Mouse (Mus musculus) kidney, embryonic 14.5 days (tissue): ENCODE measurements around the gene Xxylt1. TPM values are rescaled to one million over a fixed set of nuclear protein-coding genes. Genes with fewer than 3 reads are reported as not detected.

Source experiments
- ATAC-seq: fragments of 200-750 bp; cut with Nextera tagmentation; 2 replicates; pipeline ENCODE4 v1.8.0; 2017; ENCODE audit warnings: moderate number of reproducible peaks, mild to moderate bottlenecking, moderate TSS enrichment, moderate library complexity; ENCODE audit not compliant: low FRiP score, low TSS enrichment
- H3K27ac ChIP-seq: fragments of 300-500 bp; sonication (generic); 2 replicates; pipeline ENCODE4 v1.5.1; 2014; ENCODE audit warnings: low read depth, mild to moderate bottlenecking, low read length, moderate library complexity, mixed read lengths
- H3K27me3 ChIP-seq: fragments of 300-500 bp; sonication (generic); 2 replicates; pipeline ENCODE4 v1.6.1; 2014; ENCODE audit warnings: mild to moderate bottlenecking, low read length; ENCODE audit not compliant: control insufficient read depth, insufficient read depth
- H3K36me3 ChIP-seq: fragments of 300-500 bp; sonication (generic); 2 replicates; pipeline ENCODE4 v1.6.1; 2014; ENCODE audit warnings: low read length, mixed read lengths; ENCODE audit not compliant: control insufficient read depth, insufficient read depth
- H3K4me1 ChIP-seq: fragments of 300-500 bp; sonication (generic); 2 replicates; pipeline ENCODE4 v1.6.1; 2014; ENCODE audit warnings: low read length, mixed read lengths; ENCODE audit not compliant: control insufficient read depth, insufficient read depth
- H3K4me2 ChIP-seq: fragments of 300-500 bp; sonication (generic); replicated peaks from 2 replicates; pipeline ENCODE4 v1.6.1; 2014; ENCODE audit warnings: low read depth, mild to moderate bottlenecking, low read length
- H3K4me3 ChIP-seq: fragments of 300-500 bp; sonication (generic); 2 replicates; pipeline ENCODE4 v1.5.1; 2014; ENCODE audit warnings: mild to moderate bottlenecking, low read length
- H3K9ac ChIP-seq: fragments of 300-500 bp; sonication (generic); 2 replicates; pipeline ENCODE4 v1.6.1; 2014; ENCODE audit warnings: low read depth, mild to moderate bottlenecking, low read length, moderate library complexity
- H3K9me3 ChIP-seq: fragments of 300-500 bp; sonication (generic); 2 replicates; pipeline ENCODE4 v1.6.1; 2016; ENCODE audit warnings: low read length; ENCODE audit not compliant: control insufficient read depth
- WGBS: fragments of 180-500 bp; shearing (Covaris S2); extraction: QIAGEN DNeasy Blood & Tissue Kit; methylation state at CpG from one replicate; pipeline ENCODE4 v1.1.7; 2014; 5-methylcytosine and 5-hydroxymethylcytosine counted together
- polyA plus RNA-seq: library from polyadenylated mRNA; unstranded; fragments of >200 nt; fragmentation: Nextera tagmentation; extraction: Ambion mirVana; gene quantifications from 2 replicates; pipeline ENCODE4 v1.2.1, GENCODE M21; 2014

Gene Xxylt1
- polyA plus RNA-seq, 1 experiment from 2014 or later = 28.6 TPM

- ATAC-seq = no peak
- no peaks in the 10 kb centered on the region for H3K27me3 ChIP-seq
- peak overlapping the region; percentile 20; the same call in 1 of the 2 replicates for H3K27ac ChIP-seq
- H3K4me1 ChIP-seq = 0 out of 2 replicates have a peak, but pooled peaks cover 5% of the 10 kb centered on the region
- H3K9ac ChIP-seq = no peak overlapping the region
- WGBS = 65% methylated on average over 9 of the region's 9 CpGs
- H3K4me2 ChIP-seq = no peak overlapping the region
- H3K36me3 ChIP-seq = no peaks in the 10 kb centered on the region
- H3K4me3 ChIP-seq = no peak overlapping the region
- 0 out of 2 replicates have a peak, but pooled peaks cover 2% of the 10 kb centered on the region for H3K9me3 ChIP-seq
Measured at GRCm38 (mm10) chr16:31039803-31040459, 41.3 kb downstream of the Xxylt1 start.

GRCm38 (mm10) chr16:31037431-31037830 lies 43.8 kb downstream of the Xxylt1 start:
- Histone ChIP-seq H3K9ac (no peak overlapping the region), H3K27ac (no peak overlapping the region), H3K27me3 (no peaks in the 10 kb centered on the region), H3K4me1 (0 out of 2 replicates have a peak, but pooled peaks cover 5% of the 10 kb centered on the region), H3K4me3 (no peak overlapping the region), H3K9me3 (0 out of 2 replicates have a peak, but pooled peaks cover 2% of the 10 kb centered on the region), H3K4me2 (no peak overlapping the region), H3K36me3 (no peaks in the 10 kb centered on the region)
- ATAC-seq = no peak
- WGBS = 81% methylated on average over 1 of the region's 1 CpGs

DNA sequence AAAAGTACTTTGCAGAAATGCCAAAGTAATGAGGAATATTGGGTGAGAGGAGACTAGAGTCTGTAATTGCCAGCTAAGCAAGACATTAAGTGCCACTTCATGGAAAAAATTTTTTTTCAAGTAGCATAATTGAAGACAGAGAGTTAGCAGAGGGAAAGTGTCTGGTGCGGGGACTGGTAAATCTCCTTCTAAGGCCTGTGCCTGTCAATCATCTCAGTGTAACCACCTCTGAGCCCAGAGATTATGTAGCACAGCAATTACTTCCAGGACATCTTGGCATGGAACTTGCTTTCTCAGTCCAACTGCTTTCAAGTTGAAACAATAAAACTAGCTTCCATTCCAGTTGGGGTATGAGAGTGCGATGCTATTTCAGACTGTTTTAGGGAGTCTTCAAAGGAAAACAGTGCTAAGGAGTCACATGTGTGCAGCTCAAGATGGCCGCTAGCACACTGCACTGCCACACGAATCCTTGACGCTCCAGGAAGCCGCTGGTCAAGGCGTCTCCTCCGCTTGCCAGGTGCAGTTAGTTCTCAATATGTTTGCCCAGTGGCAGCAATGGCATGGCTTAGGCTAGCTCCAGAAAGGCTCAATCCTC lies 45.5 kb downstream of the Xxylt1 start:
- Histone ChIP-seq H3K36me3 (no peaks in the 10 kb centered on the region), H3K4me1 (0 out of 2 replicates have a peak, but pooled peaks cover 5% of the 10 kb centered on the region), H3K9ac (no peak overlapping the region), H3K4me3 (no peak overlapping the region), H3K4me2 (no peak overlapping the region), H3K27me3 (no peaks in the 10 kb centered on the region), H3K9me3 (no peaks in the 10 kb centered on the region), H3K27ac (no peak overlapping the region)
- no peak for ATAC-seq
- WGBS = 86% methylated on average over 8 of the region's 8 CpGs

DNA sequence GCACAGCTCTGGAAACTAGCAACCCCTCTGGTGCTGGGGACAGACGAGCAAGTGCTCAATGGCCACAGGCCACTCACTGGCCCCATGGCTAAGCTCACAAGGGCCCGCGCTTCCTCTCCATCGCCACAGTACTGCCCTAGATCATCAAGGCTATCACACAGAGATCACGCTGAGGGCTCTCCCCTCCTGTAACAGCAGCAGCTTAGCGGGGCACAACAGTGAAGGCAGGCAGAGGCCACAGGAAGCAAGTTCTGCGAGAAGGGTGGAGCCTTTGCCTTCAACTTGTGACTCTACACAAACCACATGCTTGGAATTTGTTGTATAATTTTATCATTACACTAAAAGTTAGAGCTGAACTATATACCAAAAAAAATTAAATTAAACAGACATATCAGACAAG lies 46.0 kb downstream of the Xxylt1 start:
- Histone ChIP-seq H3K9ac (no peak overlapping the region), H3K27me3 (no peaks in the 10 kb centered on the region), H3K27ac (no peak overlapping the region), H3K4me2 (no peak overlapping the region), H3K4me3 (no peak overlapping the region), H3K4me1 (0 out of 2 replicates have a peak, but pooled peaks cover 4% of the 10 kb centered on the region), H3K9me3 (no peaks in the 10 kb centered on the region), H3K36me3 (no peaks in the 10 kb centered on the region)
- WGBS = 63% methylated on average over 7 of the region's 7 CpGs
- ATAC-seq = no peak

- H3K4me3 ChIP-seq = no peak overlapping the region
- no peak overlapping the region for H3K4me2 ChIP-seq
- WGBS = 88% methylated on average over 3 of the region's 3 CpGs
- 0 out of 2 replicates have a peak, but pooled peaks cover 2% of the 10 kb centered on the region for H3K4me1 ChIP-seq
- H3K27me3 ChIP-seq = no peaks in the 10 kb centered on the region
- ATAC-seq = no peak
- no peaks in the 10 kb centered on the region for H3K36me3 ChIP-seq
- H3K9ac ChIP-seq = no peak overlapping the region
- no peak overlapping the region for H3K27ac ChIP-seq
- H3K9me3 ChIP-seq = no peaks in the 10 kb centered on the region
Measured at GRCm38 (mm10) chr16:31034051-31034450, 47.2 kb downstream of the Xxylt1 start.

DNA sequence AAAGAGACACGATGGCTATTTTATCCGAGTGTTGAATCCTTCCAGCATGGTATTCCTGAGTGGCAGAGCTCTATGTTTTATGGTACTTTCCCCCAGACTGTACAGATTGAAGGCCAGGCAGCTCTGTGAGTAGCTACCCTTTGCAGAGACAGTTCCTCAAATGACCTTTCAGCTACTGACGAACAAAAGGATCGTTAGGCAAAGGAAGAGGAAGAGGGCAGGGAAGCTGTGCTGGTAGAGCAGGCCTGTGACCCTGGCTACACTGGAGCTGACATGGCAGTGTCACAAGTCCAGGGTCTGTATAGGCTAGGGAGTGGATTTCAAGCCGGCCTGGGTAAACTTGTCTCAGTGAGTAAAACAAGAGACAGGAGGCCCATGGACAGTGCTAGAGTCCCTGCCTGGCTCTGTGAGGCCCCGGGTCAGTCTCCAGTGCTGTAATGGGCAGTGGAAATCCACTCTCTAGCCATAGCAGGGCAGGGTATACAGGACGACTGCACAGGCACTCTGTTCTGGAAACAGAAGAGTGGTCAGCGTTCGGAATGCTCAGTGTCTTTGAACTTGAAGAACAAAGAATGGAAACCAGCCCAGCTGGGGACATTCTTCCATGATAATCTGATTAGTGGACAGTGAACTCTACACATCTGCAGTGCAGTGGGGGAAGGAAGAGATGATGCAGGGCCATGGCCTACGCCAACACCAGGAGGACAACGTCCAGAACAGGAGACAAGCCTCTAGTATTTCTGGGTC lies 51.3 kb downstream of the Xxylt1 start:
- ATAC-seq = no peak
- H3K27ac ChIP-seq = no peak overlapping the region
- H3K4me1 ChIP-seq = 0 out of 2 replicates have a peak, but pooled peaks cover 2% of the 10 kb centered on the region
- no peaks in the 10 kb centered on the region for H3K27me3 ChIP-seq
- no peaks in the 10 kb centered on the region for H3K36me3 ChIP-seq
- no peak overlapping the region for H3K4me3 ChIP-seq
- H3K9ac ChIP-seq = no peak overlapping the region
- 71% methylated on average over 11 of the region's 11 CpGs for WGBS
- H3K4me2 ChIP-seq = no peak overlapping the region
- no peaks in the 10 kb centered on the region for H3K9me3 ChIP-seq

- Histone ChIP-seq H3K4me1 (0 out of 2 replicates have a peak, but pooled peaks cover 2% of the 10 kb centered on the region), H3K4me2 (no peak overlapping the region), H3K4me3 (no peak overlapping the region), H3K9ac (no peak overlapping the region), H3K27me3 (no peaks in the 10 kb centered on the region), H3K9me3 (no peaks in the 10 kb centered on the region), H3K27ac (peak overlapping the region; percentile 30; the same call in 1 of the 2 replicates), H3K36me3 (no peaks in the 10 kb centered on the region)
- no peak for ATAC-seq
Measured at GRCm38 (mm10) chr16:31027675-31028074, 53.6 kb downstream of the Xxylt1 start.

- Histone ChIP-seq H3K27me3 (no peaks in the 10 kb centered on the region), H3K4me2 (no peak overlapping the region), H3K27ac (no peak overlapping the region), H3K4me3 (no peak overlapping the region), H3K9ac (no peak overlapping the region), H3K36me3 (no peaks in the 10 kb centered on the region), H3K9me3 (no peaks in the 10 kb centered on the region), H3K4me1 (0 out of 2 replicates have a peak, but pooled peaks cover 2% of the 10 kb centered on the region)
- WGBS = 95% methylated on average over 7 of the region's 7 CpGs
- no peak for ATAC-seq
Measured at GRCm38 (mm10) chr16:31025516-31025915, 55.7 kb downstream of the Xxylt1 start.

DNA sequence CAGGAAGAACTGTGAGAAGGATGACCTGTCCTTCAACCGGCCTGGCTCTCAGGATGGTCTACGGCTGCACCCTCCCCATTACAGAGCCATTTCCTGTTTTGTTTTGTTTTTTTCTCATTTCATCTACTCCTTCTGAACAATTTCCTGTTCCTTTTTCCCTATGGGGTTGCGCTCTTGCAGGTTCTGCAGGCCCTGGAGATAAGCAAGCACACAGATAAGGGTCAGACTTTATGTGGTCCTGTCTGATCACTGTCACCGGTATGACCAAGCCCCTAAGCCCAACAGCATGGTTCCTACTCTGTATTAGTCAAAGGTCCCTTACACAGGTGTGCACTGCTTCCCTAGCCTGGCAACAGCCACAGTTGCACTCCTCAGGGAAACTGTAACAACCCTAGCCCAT lies 56.2 kb downstream of the Xxylt1 start:
- Histone ChIP-seq H3K27ac (no peak overlapping the region), H3K27me3 (no peaks in the 10 kb centered on the region), H3K9me3 (no peaks in the 10 kb centered on the region), H3K4me2 (no peak overlapping the region), H3K4me1 (0 out of 2 replicates have a peak, but pooled peaks cover 2% of the 10 kb centered on the region), H3K36me3 (no peaks in the 10 kb centered on the region), H3K9ac (no peak overlapping the region), H3K4me3 (no peak overlapping the region)
- 73% methylated on average over 4 of the region's 4 CpGs for WGBS
- ATAC-seq = no peak
